Mouse (Mus musculus): ENCODE measurements at regions not wholly inside any gene's neighbourhood (a gene's known extent, or its start where the extent isn't known, plus 50 kb on each side); places are given as distances from the start of the nearest gene placed in this dataset.
A peak's percentile ranks its signal among the peaks of the same experiment; 100 is the strongest.

GRCm38 (mm10) chr12:50122145-50122544, 526.8 kb downstream of the Prkd1 start:
- no peak for DNase-seq (ENCODE audit: low spot score in 2 of 2)

DNA sequence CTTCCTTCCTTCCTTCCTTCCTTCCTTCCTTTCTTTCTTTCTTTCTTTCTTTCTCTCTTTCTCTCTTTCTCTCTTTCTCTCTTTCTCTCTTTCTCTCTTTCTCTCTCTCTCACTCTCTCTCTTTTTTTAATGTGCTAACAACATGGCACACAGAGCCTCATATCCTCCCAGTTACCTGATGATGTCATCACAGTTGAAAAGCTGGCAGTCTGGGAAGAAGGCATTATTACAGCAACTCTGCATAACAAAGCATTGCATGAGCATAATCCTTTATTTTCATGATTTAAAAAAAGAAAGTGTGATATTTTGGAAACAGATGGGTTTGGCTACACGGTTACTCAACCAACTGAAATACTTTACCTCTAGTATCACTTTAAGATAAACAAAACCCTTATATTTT, 525.9 kb downstream of the Prkd1 start:
- no peak for DNase-seq (ENCODE audit: low spot score in 2 of 2)

DNA sequence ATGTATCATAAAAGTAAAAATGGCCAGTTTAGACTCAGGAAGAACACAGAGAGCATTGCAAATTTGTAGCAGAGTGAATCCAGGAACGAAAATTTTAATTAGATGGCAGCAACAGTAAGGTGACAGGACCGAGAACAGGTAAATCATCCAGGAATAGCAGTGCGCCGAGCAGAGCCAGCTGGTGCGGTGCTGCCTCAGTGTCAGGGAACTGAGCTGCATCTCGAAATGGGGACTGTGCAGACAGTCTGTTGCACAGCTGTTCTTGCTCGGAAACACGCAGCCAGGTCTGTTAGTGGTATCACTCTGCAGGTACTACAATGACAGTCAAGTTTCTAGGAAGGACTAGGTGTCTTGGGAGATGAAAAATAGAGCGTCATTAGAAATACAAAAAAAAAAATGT, 490.8 kb downstream of the Prkd1 start:
- DNase-seq (ENCODE audit: low spot score in 2 of 2): peak; percentile 51 to 58

GRCm38 (mm10) chr12:50187332-50187731, 461.6 kb downstream of the Prkd1 start:
- DNase-seq (ENCODE audit: low spot score in 2 of 2): no peak

GRCm38 (mm10) chr12:50190892-50191539, 457.9 kb downstream of the Prkd1 start:
- DNase-seq (ENCODE audit: low spot score in 2 of 2): no peak

DNA sequence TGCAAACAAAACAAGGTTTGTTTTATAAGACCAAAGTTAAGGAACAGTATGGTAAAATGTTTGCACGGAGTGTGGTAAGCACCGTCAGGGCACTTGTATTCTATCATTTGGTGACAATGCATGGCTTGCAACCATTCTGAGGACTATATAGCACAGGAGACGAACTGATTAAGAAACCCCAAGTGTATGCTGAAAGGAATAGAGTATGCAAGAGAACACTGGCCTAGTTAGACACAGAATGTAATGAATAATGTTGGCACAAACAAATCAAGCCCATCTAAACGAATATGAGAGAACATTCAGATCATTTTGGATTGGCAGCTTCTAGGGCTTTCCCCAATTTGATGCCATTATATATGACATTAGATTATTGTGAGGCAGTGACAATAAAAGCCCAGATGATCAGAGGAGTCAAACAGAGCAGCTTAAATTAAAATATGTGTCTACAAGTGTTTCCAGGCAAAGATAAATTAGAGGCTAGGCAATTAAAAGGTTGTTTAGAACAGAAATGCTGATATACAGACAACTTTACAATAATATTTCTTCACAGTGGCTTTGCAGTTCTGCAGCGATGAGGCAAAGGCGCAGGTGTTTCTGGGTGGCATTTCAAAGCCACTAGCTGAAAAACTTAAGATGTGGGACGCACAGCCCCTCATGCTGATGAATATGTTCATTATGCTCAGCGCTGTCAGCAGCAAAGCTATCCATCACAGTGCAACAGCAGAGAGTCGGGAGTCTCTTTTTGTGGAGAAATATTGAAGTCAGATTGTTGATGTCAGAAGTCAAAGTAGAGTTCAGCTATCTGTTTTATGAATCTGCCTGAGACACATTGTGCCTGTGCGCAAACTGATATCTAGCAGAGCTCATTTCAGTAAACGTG, 456.9 kb downstream of the Prkd1 start:
- DNase-seq (ENCODE audit: low spot score in 2 of 2): peak; percentile 26 to 37

- DNase-seq (ENCODE audit: low spot score in 2 of 2): no peak
Observed at GRCm38 (mm10) chr12:50193501-50193900, 455.4 kb downstream of the Prkd1 start.

- no peak for DNase-seq (ENCODE audit: low spot score in 2 of 2)
Observed at GRCm38 (mm10) chr12:50194714-50195113, 454.2 kb downstream of the Prkd1 start.

DNA sequence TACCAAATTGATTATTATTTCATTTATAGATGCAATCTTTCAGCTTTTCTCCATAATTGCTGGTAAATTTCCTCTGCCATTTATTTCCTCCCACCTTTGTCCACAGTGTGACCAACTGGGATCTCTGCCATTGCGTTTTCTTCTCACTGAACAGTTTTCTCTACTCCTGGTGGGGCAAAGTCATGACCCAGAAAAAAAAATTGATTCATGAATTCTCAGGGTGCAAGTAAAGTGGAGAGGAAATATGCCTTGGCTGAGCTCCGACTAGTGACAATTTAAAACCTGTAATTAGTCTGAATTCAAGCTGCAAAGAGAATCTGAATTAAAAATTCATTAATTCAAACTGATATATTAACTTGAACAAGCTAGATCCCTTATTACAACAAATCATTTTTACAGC, 452.6 kb downstream of the Prkd1 start:
- no peak for DNase-seq (ENCODE audit: low spot score in 2 of 2)

DNA sequence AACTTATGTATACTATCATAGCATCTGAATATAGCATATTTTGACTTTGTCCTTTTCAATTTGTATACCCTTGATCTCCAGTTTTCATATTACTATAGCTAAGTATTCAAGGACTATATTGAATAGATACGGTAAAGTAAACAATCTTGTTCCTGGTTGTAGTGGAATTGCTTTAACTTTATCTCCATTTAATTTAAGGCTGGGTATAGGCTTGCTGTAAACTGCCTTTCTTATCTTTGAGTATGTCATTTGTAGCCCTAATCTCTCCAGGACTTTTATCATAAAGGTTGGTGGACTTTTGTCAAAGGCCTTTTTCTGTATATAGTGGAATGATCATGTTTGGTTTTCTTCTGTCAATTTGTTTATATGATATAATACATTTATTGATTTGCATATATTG, 407.8 kb downstream of the Prkd1 start:
- DNase-seq (ENCODE audit: low spot score in 2 of 2): no peak

GRCm38 (mm10) chr12:50258901-50259300, 390.0 kb downstream of the Prkd1 start:
- DNase-seq (ENCODE audit: low spot score in 2 of 2): peak; percentile 37 to 57

- no peak for DNase-seq (ENCODE audit: low spot score in 2 of 2)
Observed at GRCm38 (mm10) chr12:50261072-50261471, 387.8 kb downstream of the Prkd1 start.

GRCm38 (mm10) chr12:50273239-50273880, 375.5 kb downstream of the Prkd1 start:
- no peak for DNase-seq (ENCODE audit: low spot score in 2 of 2)

DNA sequence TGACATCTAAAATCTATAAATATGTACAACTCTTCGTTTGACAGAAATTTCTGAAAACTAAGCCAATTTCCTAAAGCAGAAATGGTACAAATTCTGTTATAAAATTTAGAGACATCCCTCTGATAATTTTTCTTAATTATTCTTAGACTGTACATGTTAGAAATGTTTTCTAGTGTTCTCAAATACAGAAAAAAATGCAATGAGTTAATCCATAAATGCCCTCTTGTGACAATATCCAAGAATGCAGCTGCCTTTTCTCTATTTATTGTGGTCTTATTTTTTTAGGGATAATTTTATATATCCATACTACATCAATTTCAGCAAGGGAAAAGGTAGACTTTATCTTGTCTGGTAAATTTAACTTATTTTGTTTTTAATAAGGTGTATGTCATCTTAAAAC, 367.3 kb downstream of the Prkd1 start:
- no peak for DNase-seq (ENCODE audit: low spot score in 2 of 2)
